Mouse (Mus musculus): ENCODE measurements around the gene Ythdc1.

DNA sequence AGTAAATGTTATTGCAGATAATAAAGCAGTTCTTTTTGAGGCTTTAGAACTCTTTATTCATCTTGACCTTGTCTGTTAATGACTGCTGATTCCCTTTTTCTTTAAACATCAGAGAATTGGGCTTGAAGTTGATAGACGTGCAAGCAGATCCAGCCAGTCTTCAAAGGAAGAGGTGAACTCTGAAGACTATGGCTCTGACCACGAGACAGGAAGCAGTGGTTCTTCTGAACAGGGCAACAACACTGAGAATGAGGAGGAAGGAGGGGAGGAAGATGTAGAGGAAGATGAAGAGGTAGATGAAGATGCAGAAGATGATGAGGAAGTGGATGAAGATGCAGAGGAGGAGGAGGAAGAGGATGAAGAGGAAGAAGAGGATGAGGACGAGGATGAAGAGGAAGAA lies 12.8 kb downstream of the Ythdc1 start:
- TF ChIP-seq CTCF (IDR thresholded peaks at IDR 0.05; ENCODE audit: borderline replicate concordance, insufficient read depth, low read length) (no peak), POLR2A (IDR thresholded peaks at IDR 0.05; ENCODE audit: low read depth, low read length) (no peak)
